Mouse (Mus musculus) embryonic facial prominence, embryonic 15.5 days (tissue): ENCODE measurements around the gene Trpm3. TPM values are rescaled to one million over a fixed set of nuclear protein-coding genes. Genes with fewer than 3 reads are reported as not detected.

Experiments used
- ATAC-seq: fragments of 200-750 bp; cut with Nextera tagmentation; 2 replicates; pipeline ENCODE4 v1.8.0; 2017; ENCODE audit warnings: low read depth, moderate TSS enrichment; ENCODE audit not compliant: insufficient number of reproducible peaks, low FRiP score, low TSS enrichment
- H3K27ac ChIP-seq: fragments of 300-500 bp; sonication (generic); replicated peaks from 2 replicates; pipeline ENCODE4 v1.5.1; 2015; ENCODE audit warnings: mild to moderate bottlenecking, inconsistent platforms
- H3K27me3 ChIP-seq: fragments of 300-500 bp; sonication (generic); 2 replicates; pipeline ENCODE4 v1.6.1; 2015; ENCODE audit warnings: inconsistent platforms
- H3K36me3 ChIP-seq: fragments of 300-500 bp; sonication (generic); 2 replicates; pipeline ENCODE4 v1.6.1; 2015; ENCODE audit warnings: mild to moderate bottlenecking, inconsistent platforms
- H3K4me1 ChIP-seq: fragments of 300-500 bp; sonication (generic); 2 replicates; pipeline ENCODE4 v1.6.1; 2015; ENCODE audit warnings: inconsistent platforms
- H3K4me2 ChIP-seq: fragments of 300-500 bp; sonication (generic); replicated peaks from 2 replicates; pipeline ENCODE4 v1.6.1; 2015; ENCODE audit warnings: mild to moderate bottlenecking, inconsistent platforms
- H3K4me3 ChIP-seq: fragments of 300-500 bp; sonication (generic); replicated peaks from 2 replicates; pipeline ENCODE4 v1.5.1; 2015; ENCODE audit warnings: mild to moderate bottlenecking, inconsistent platforms
- H3K9ac ChIP-seq: fragments of 300-500 bp; sonication (generic); 2 replicates; pipeline ENCODE4 v1.6.1; 2015; ENCODE audit warnings: inconsistent platforms
- H3K9me3 ChIP-seq: fragments of 300-500 bp; sonication (generic); replicated peaks from 2 replicates; pipeline ENCODE4 v1.6.1; 2016; ENCODE audit warnings: inconsistent platforms
- WGBS: fragments of 180-500 bp; shearing (Covaris S2); methylation state at CpG from one replicate; pipeline ENCODE4 v1.1.7; 2015; 5-methylcytosine and 5-hydroxymethylcytosine counted together
- polyA plus RNA-seq: library from polyadenylated mRNA; unstranded; fragments of >200 nt; fragmentation: Nextera tagmentation; extraction: Ambion mirVana; gene quantifications from 2 replicates; pipeline ENCODE4 v1.2.1, GENCODE M21; 2015

Gene Trpm3
- polyA plus RNA-seq, 1 experiment from 2014 or later: 2.6 TPM

DNA sequence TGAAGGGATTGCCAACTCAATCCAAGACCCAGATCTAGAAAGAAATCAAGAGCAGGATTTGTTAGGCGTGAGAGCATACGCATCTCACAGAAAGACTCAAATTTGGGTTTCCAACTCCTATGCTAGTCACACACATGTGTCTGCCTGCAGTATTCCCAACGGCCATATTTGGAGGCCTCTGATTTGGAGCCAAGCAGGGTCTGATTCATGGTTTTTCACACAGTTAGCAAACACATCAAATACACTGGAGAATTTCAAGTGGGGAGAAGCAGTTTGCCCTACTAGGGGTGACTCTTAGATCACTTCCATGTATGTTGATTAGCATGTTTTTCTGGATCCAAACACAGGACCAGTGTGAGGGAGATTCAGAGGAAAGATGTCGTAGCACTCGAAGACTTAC is 855.7 kb downstream of the Trpm3 start:
- Histone ChIP-seq H3K4me1 (no peaks in the 10 kb centered on the region), H3K27ac (no peak overlapping the region), H3K4me2 (no peak overlapping the region), H3K27me3 (no peaks in the 10 kb centered on the region), H3K9me3 (no peaks in the 10 kb centered on the region), H3K9ac (no peak overlapping the region), H3K36me3 (no peaks in the 10 kb centered on the region), H3K4me3 (no peak overlapping the region)
- 89% methylated on average over 5 of the region's 5 CpGs for WGBS
- ATAC-seq: no peak

DNA sequence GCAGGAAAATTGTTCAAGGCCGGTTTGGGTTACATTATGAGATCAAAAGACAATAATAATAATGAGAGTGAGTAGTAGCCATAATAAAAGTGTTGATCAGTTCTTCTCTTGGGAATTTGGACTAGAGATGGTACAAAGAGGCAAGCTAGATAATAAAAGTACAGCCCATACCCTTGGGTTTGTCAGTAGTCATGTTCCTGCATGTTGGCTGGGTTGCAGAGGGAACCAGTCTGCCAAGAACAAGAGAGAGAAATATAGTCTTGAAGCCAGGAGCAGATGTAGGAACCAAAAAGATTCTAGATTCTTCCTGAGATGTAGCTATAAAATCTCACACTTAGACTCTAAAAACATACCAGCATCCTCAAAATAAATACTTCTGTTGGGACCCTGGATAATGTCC is 861.4 kb downstream of the Trpm3 start:
- WGBS: 83% methylated on average over 1 of the region's 1 CpGs
- no peak overlapping the region for H3K9ac ChIP-seq
- no peak overlapping the region for H3K4me2 ChIP-seq
- H3K9me3 ChIP-seq: no peaks in the 10 kb centered on the region
- H3K36me3 ChIP-seq: no peaks in the 10 kb centered on the region
- H3K27me3 ChIP-seq: no peaks in the 10 kb centered on the region
- ATAC-seq: no peak
- H3K27ac ChIP-seq: no peak overlapping the region
- H3K4me3 ChIP-seq: no peak overlapping the region
- no peaks in the 10 kb centered on the region for H3K4me1 ChIP-seq

DNA sequence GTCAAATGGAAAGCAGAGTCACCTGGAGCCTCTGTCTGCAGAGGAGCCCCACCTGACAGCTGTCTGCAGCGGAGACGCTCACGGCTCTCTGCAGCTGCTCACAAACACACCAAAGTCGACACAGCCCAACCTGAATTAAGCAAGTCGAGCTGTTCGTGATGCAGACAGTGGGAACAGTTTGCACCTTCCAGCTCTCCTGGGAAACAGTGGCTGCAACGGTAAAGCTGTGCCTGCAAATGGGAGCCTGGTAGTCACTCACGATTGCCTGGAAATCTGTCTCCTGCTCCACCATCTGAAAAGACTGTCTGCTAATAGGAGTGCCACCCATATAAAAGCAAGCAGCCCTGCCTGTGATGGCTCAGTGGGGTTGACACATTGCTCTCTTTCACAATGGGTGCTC is 865.0 kb downstream of the Trpm3 start:
- Histone ChIP-seq H3K27me3 (no peaks in the 10 kb centered on the region), H3K27ac (no peak overlapping the region), H3K9ac (no peak overlapping the region), H3K4me1 (no peaks in the 10 kb centered on the region), H3K4me2 (no peak overlapping the region), H3K36me3 (no peaks in the 10 kb centered on the region), H3K4me3 (no peak overlapping the region), H3K9me3 (no peaks in the 10 kb centered on the region)
- ATAC-seq: no peak
- WGBS: 32% methylated on average over 8 of the region's 8 CpGs

- Histone ChIP-seq H3K4me1 (no peaks in the 10 kb centered on the region), H3K27ac (no peak overlapping the region), H3K27me3 (no peaks in the 10 kb centered on the region), H3K9ac (no peak overlapping the region), H3K4me3 (no peak overlapping the region), H3K4me2 (no peak overlapping the region), H3K9me3 (no peaks in the 10 kb centered on the region), H3K36me3 (no peaks in the 10 kb centered on the region)
- 83% methylated on average over 7 of the region's 7 CpGs for WGBS
- no peak for ATAC-seq
Observed at GRCm38 (mm10) chr19:23005851-23006250, 867.0 kb downstream of the Trpm3 start.

DNA sequence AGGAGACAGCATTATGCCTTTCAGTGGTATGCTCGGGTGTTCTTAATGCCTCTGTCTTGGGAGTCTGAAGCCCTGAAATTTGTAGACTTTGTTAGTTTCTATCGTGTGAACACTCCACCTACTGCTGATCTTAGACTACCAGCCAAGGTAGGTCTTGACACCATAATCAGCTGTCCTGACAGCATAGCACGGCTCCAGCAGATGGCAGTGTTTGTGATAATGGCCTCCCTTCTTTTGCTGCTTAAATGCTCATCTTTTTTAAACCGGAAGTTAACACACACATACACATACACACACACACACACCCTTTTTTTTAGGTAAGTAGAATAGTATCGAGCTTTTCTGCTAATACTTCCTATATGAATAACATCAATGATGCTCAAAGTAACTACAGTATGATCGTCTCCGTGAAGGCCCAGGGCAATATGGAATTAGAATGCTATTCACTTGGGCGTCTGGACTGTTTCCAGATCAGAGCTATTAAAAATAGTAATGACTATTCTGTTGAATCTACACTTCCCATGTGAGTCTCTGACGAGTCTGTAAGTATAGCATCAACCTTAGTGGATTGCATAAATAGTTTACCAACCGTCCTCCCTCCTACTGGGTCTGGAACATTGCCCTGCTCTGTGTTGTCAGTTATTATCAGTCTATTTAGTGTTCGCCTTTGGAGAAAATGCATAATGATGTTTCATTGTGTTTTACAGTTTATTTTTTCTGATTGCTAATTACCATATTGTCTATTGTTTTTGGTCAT is 867.8 kb downstream of the Trpm3 start:
- Histone ChIP-seq H3K9ac (no peak overlapping the region), H3K4me3 (no peak overlapping the region), H3K27ac (no peak overlapping the region), H3K27me3 (no peaks in the 10 kb centered on the region), H3K4me1 (no peaks in the 10 kb centered on the region), H3K4me2 (no peak overlapping the region), H3K36me3 (no peaks in the 10 kb centered on the region), H3K9me3 (no peaks in the 10 kb centered on the region)
- WGBS: 61% methylated on average over 11 of the region's 11 CpGs
- ATAC-seq: no peak

- H3K4me2 ChIP-seq: no peak overlapping the region
- no peak overlapping the region for H3K4me3 ChIP-seq
- no peak overlapping the region for H3K27ac ChIP-seq
- no peaks in the 10 kb centered on the region for H3K9me3 ChIP-seq
- no peaks in the 10 kb centered on the region for H3K4me1 ChIP-seq
- no CpG with 5 or more reads among the region's 2 CpGs for WGBS
- H3K36me3 ChIP-seq: no peaks in the 10 kb centered on the region
- ATAC-seq: no peak
- H3K9ac ChIP-seq: no peak overlapping the region
- no peaks in the 10 kb centered on the region for H3K27me3 ChIP-seq
Observed at GRCm38 (mm10) chr19:23013695-23014094, 874.8 kb downstream of the Trpm3 start.

DNA sequence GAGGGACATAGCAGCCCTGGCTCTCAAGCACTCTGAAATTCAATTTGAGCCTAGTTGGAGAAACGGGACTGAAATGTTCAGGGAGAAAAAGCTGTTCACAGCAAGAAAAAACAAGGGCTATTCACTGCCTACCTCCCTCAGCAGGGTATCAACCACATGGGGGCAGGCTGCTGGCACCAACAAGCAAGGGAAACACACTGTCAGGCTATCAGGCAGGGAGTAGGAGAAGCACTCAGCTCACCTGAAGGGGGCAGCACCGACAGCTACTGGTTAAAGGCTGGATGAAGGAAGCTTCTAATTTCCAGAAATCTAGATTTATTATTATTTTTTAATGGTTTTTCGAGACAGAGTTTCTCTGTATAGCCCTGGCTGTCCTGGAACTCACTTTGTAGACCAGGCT is 876.7 kb downstream of the Trpm3 start:
- no peak for ATAC-seq
- H3K9me3 ChIP-seq: no peaks in the 10 kb centered on the region

DNA sequence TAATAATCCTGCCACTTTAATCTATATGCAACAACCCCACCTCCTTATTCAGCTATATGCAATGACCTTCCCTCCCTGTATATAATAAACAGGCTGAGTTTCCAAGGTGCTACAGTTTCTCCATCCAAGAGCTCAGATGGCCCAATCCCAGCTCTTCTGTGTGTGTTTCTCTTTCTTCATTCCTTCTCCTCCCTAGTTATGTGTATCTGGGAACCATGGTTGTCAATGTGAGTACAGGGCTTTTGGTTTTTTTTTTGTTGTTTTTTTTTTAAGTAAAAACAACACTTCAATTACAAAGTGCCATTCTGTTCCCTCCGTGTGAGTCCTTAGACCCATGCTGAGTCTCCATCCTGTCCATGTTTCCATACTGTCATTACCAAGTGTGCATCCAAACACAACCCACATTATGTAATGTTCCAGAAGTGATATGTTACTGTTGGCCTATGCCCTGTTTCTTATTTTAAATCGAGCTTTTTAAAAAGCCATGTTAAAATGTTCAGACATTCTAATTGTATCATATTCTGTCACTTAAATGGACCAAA is 879.4 kb downstream of the Trpm3 start:
- Histone ChIP-seq H3K9me3 (no peaks in the 10 kb centered on the region), H3K27ac (no peak overlapping the region), H3K36me3 (no peaks in the 10 kb centered on the region), H3K4me3 (no peak overlapping the region), H3K4me1 (no peaks in the 10 kb centered on the region), H3K27me3 (no peaks in the 10 kb centered on the region), H3K4me2 (no peak overlapping the region), H3K9ac (no peak overlapping the region)
- WGBS: 77% methylated on average over 2 of the region's 2 CpGs
- no peak for ATAC-seq

More for the DNA sequence above, 876.7 kb downstream of the Trpm3 start:
- Histone ChIP-seq H3K36me3 (no peaks in the 10 kb centered on the region), H3K4me3 (no peak overlapping the region), H3K27ac (no peak overlapping the region), H3K4me2 (no peak overlapping the region), H3K9ac (no peak overlapping the region), H3K27me3 (no peaks in the 10 kb centered on the region), H3K4me1 (no peaks in the 10 kb centered on the region)
- WGBS: 53% methylated on average over 3 of the region's 3 CpGs

GRCm38 (mm10) chr19:23022902-23023301 is 884.1 kb downstream of the Trpm3 start:
- no peak overlapping the region for H3K4me2 ChIP-seq
- ATAC-seq: no peak
- H3K4me3 ChIP-seq: no peak overlapping the region
- no peaks in the 10 kb centered on the region for H3K4me1 ChIP-seq
- H3K9ac ChIP-seq: no peak overlapping the region
- no peaks in the 10 kb centered on the region for H3K9me3 ChIP-seq
- no peaks in the 10 kb centered on the region for H3K36me3 ChIP-seq
- no peaks in the 10 kb centered on the region for H3K27me3 ChIP-seq
- WGBS: 79% methylated on average over 6 of the region's 6 CpGs
- H3K27ac ChIP-seq: no peak overlapping the region

DNA sequence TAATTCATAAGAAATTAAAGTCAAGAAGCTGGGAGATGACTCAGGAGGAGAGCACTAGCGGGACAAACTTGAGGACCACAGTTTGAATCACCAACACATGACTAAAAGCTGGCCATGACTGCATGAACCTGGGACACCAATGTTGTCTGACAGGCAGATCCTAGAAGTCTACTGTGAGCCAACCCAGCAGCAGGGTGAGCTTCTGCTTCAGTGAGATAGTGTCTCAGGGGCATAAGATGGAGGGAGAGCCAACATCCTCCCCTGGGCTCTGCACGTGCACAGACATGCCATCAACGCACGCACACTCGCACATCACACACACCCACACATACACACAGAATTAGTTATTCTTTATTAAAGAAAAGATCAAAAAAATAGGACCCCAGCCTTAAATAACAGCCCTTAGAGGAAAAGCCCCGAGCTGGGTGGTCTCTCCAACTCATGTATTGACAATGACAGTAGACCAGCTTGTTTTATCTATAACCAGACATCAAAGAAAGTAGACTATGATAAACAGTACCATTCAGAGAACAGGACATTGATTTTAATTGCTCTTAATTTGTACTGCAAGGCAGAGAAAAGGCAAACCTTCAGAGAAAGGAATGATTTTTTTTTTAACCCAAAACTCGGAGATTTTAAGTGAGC is 884.6 kb downstream of the Trpm3 start:
- no peaks in the 10 kb centered on the region for H3K36me3 ChIP-seq
- WGBS: 61% methylated on average over 7 of the region's 7 CpGs

DNA sequence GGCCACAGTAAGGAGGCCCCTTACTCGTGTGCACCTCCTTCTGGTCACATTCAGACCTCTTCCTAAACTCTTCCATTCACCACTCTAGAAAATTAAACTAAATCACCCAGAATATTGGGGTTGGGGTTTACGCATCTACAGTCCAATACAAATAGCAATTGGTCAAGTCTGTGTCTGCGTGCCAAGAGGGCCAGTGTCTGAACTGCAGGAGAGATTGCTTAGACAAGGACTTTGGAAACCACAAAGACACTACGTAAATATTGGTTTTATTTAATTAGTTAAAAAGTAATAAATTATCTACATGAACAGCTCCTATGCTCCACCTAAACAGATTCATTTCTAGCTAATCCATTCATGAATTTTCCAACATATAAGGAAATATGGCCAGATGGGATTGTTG is 886.0 kb downstream of the Trpm3 start:
- Histone ChIP-seq H3K4me2 (no peak overlapping the region), H3K27me3 (no peaks in the 10 kb centered on the region), H3K27ac (no peak overlapping the region), H3K9ac (no peak overlapping the region), H3K36me3 (no peaks in the 10 kb centered on the region), H3K4me1 (no peaks in the 10 kb centered on the region), H3K9me3 (no peaks in the 10 kb centered on the region), H3K4me3 (no peak overlapping the region)
- ATAC-seq: no peak
- 78% methylated on average over 4 of the region's 4 CpGs for WGBS

More for the DNA sequence above, 884.6 kb downstream of the Trpm3 start:
- no peaks in the 10 kb centered on the region for H3K27me3 ChIP-seq
- no peak overlapping the region for H3K9ac ChIP-seq
- no peaks in the 10 kb centered on the region for H3K4me1 ChIP-seq
- no peak overlapping the region for H3K4me2 ChIP-seq
- no peaks in the 10 kb centered on the region for H3K9me3 ChIP-seq
- no peak overlapping the region for H3K27ac ChIP-seq
- no peak overlapping the region for H3K4me3 ChIP-seq
- no peak for ATAC-seq
